ENCODE assay signal across 8 mouse cellular contexts in the genomic region with DNA sequence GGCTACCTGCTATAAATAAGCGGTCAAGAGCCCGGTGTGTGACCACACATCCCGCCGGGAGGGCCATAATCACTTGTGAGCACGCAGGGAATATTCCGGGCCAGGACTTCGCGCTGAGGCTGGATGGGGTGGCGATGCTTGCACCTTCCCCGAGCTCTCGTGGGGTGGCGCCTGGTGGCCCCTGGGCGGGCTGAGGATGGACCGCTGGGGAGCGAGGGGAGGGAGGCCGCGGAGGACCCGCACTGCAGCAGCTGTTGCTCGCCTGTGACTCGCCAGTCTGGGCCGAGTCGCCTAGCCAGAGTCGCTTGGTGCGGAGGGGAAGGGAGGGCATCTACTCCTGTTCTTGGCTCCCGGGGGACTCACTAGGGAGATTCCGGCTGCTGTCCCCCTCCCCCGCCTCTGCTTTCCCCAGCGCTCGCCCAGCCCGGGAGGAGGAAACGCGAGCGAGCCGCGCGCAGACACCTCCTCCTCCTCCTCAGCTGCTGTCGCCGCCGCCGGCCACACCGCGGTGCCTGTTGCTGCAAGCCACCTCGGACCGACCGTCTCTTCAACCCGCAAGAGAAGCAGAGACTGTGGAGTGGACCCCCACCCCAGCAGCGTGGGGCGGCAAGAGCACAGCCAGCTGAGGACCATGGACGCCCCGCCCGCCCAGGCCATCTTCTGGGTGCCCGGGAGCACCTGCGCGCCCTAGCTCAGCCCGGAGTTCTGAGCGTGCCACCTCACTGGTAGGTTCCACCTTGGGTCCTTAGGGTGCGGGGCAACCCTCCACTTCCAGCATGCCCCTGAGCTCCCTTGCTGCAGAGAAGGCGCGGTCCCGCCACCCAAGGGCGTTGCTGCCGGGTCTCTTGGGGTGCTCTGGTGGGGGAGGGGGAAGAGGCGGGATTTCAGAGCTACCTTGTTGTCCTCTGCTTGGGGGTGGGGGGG. TPM values are rescaled to one million over a fixed set of nuclear protein-coding genes. Genes with fewer than 3 reads are reported as not detected.
DNase-seq lines count a peak whose midpoint lies in the region; ATAC-seq and TF ChIP-seq lines count a peak whose summit lies in the region.

No protein-coding gene starts in this region.

- H3K4me2 ChIP-seq in forebrain, embryonic 11.5 days (ENCODE audit: low read depth, low read length, severe bottlenecking), result peak overlapping the region; percentile 100
- H3K4me2 ChIP-seq in heart, postnatal 0 days (ENCODE audit: low read depth, low read length), result peak overlapping the region; percentile 98
- peak overlapping the region; percentile 90 for H3K4me2 ChIP-seq in liver, embryonic 16.5 days (ENCODE audit: low read depth, low read length)
- peak overlapping the region; percentile 100 for H3K4me2 ChIP-seq in neural tube, embryonic 12.5 days (replicated peaks)
- peak overlapping the region; percentile 66 for H3K4me2 ChIP-seq in stomach, embryonic 16.5 days (ENCODE audit: low read depth, low read length)

- H3K4me1 ChIP-seq in bone marrow, adult 2 months (ENCODE audit: control insufficient read depth, insufficient read depth, low read length), result peaks cover 6% of the 10 kb centered on the region; the same call in 1 of the 2 replicates
- no peaks in the 10 kb centered on the region for H3K4me1 ChIP-seq in forebrain, embryonic 11.5 days (replicated peaks; ENCODE audit: control insufficient read depth, insufficient read depth, low read length)
- H3K4me1 ChIP-seq in heart, postnatal 0 days (ENCODE audit: control insufficient read depth, insufficient read depth), result peaks cover 7% of the 10 kb centered on the region
- H3K4me1 ChIP-seq in liver, embryonic 16.5 days (ENCODE audit: control insufficient read depth, low read depth, low read length), result peaks cover 47% of the 10 kb centered on the region
- H3K4me1 ChIP-seq in neural tube, embryonic 12.5 days, result peaks cover 12% of the 10 kb centered on the region
- H3K4me1 ChIP-seq in stomach, embryonic 16.5 days (ENCODE audit: control insufficient read depth, insufficient read depth, low read length), result peaks cover 12% of the 10 kb centered on the region; the same call in 1 of the 2 replicates

- H3K9me3 ChIP-seq in forebrain, embryonic 11.5 days (ENCODE audit: control insufficient read depth, low read length), result no peaks in the 10 kb centered on the region
- no peaks in the 10 kb centered on the region for H3K9me3 ChIP-seq in heart, postnatal 0 days (replicated peaks; ENCODE audit: control insufficient read depth, low read length)
- H3K9me3 ChIP-seq in liver, embryonic 16.5 days (replicated peaks; ENCODE audit: control insufficient read depth, low read length), result no peaks in the 10 kb centered on the region
- H3K9me3 ChIP-seq in neural tube, embryonic 12.5 days, result no peaks in the 10 kb centered on the region
- H3K9me3 ChIP-seq in stomach, embryonic 16.5 days (replicated peaks; ENCODE audit: control insufficient read depth, low read length), result no peaks in the 10 kb centered on the region

- H3K36me3 ChIP-seq in forebrain, embryonic 11.5 days (ENCODE audit: control insufficient read depth, insufficient read depth, low read length), result no peaks in the 10 kb centered on the region
- H3K36me3 ChIP-seq in heart, postnatal 0 days (replicated peaks; ENCODE audit: control insufficient read depth, insufficient read depth, low read length), result no peaks in the 10 kb centered on the region
- H3K36me3 ChIP-seq in liver, embryonic 16.5 days (ENCODE audit: control insufficient read depth, insufficient read depth), result no peaks in the 10 kb centered on the region
- no peaks in the 10 kb centered on the region for H3K36me3 ChIP-seq in neural tube, embryonic 12.5 days
- H3K36me3 ChIP-seq in stomach, embryonic 16.5 days (ENCODE audit: control insufficient read depth, insufficient read depth, low read length), result no peaks in the 10 kb centered on the region

- DNase-seq in A20 (ENCODE audit: low read depth, low spot score), result peak; percentile 89
- peak; percentile 84 for DNase-seq in forebrain, embryonic 11.5 days (ENCODE audit: low spot score)
- peak; percentile 26 for DNase-seq in heart, postnatal 0 days (ENCODE audit: low spot score)
- peak; percentile 53 to 78 for DNase-seq in kidney, postnatal 36 days

- under 1% methylated on average over 63 of the region's 63 CpGs for WGBS in bone marrow, adult 2 months
- under 1% methylated on average over 50 of the region's 63 CpGs for WGBS in forebrain, embryonic 11.5 days
- under 1% methylated on average over 40 of the region's 63 CpGs for WGBS in heart, postnatal 0 days
- WGBS in liver, embryonic 16.5 days (ENCODE audit: insufficient replicate concordance), result 0% methylated on average over 61 of the region's 63 CpGs
- WGBS in neural tube, embryonic 12.5 days, result under 1% methylated on average over 60 of the region's 63 CpGs
- under 1% methylated on average over 61 of the region's 63 CpGs for WGBS in stomach, embryonic 16.5 days

- no peak for TF ChIP-seq EP300 in heart, postnatal 0 days (IDR thresholded peaks at IDR 0.05; ENCODE audit: low read depth)

- peak overlapping the region; percentile 93 for H3K27ac ChIP-seq in bone marrow, adult 2 months (ENCODE audit: control insufficient read depth, insufficient read depth, low read depth, low read length, poor library complexity)
- H3K27ac ChIP-seq in forebrain, embryonic 11.5 days (ENCODE audit: low read depth, low read length), result no peak overlapping the region
- no peak overlapping the region for H3K27ac ChIP-seq in heart, postnatal 0 days (ENCODE audit: low read depth)
- 0 out of 2 replicates have a peak overlapping the region, but pooled peaks have one; percentile 47 for H3K27ac ChIP-seq in liver, embryonic 16.5 days (ENCODE audit: low read length)
- no peak overlapping the region for H3K27ac ChIP-seq in neural tube, embryonic 12.5 days
- H3K27ac ChIP-seq in stomach, embryonic 16.5 days (ENCODE audit: low read length), result peak overlapping the region; percentile 32

- peak overlapping the region; percentile 68 for H3K9ac ChIP-seq in forebrain, embryonic 11.5 days (ENCODE audit: low read length)
- H3K9ac ChIP-seq in heart, postnatal 0 days (replicated peaks; ENCODE audit: low read depth, low read length), result peak overlapping the region; percentile 63
- peak overlapping the region; percentile 68 for H3K9ac ChIP-seq in liver, embryonic 16.5 days (ENCODE audit: low read depth, low read length)
- H3K9ac ChIP-seq in neural tube, embryonic 12.5 days, result peak overlapping the region; percentile 49
- H3K9ac ChIP-seq in stomach, embryonic 16.5 days (ENCODE audit: low read length), result peak overlapping the region; percentile 81

- TF ChIP-seq CTCF in bone marrow, adult 2 months (IDR thresholded peaks at IDR 0.05; ENCODE audit: control insufficient read depth, insufficient read depth, low read length), result no peak
- TF ChIP-seq CTCF in heart, postnatal 0 days (IDR thresholded peaks at IDR 0.05; ENCODE audit: low read depth), result peak; percentile 5; the same call in 1 of the 2 replicates

- H3K27me3 ChIP-seq in forebrain, embryonic 11.5 days (ENCODE audit: control insufficient read depth, insufficient read depth, low read length), result peaks cover 11% of the 10 kb centered on the region
- 0 out of 2 replicates have a peak, but pooled peaks cover 10% of the 10 kb centered on the region for H3K27me3 ChIP-seq in heart, postnatal 0 days (ENCODE audit: control insufficient read depth, insufficient read depth, low read length)
- H3K27me3 ChIP-seq in liver, embryonic 16.5 days (ENCODE audit: control insufficient read depth, insufficient read depth, low read depth, low read length), result peaks cover 15% of the 10 kb centered on the region
- peaks cover 51% of the 10 kb centered on the region for H3K27me3 ChIP-seq in neural tube, embryonic 12.5 days (replicated peaks)
- H3K27me3 ChIP-seq in stomach, embryonic 16.5 days (ENCODE audit: control insufficient read depth, insufficient read depth, low read length), result 0 out of 2 replicates have a peak, but pooled peaks cover 2% of the 10 kb centered on the region

- peak; percentile 46; the same call in 1 of the 2 replicates for TF ChIP-seq POLR2A in bone marrow, adult 2 months (IDR thresholded peaks at IDR 0.05; ENCODE audit: borderline replicate concordance, control insufficient read depth, low read depth, low read length)

- peak; percentile 85 for ATAC-seq in forebrain, embryonic 11.5 days (replicated peaks; ENCODE audit: low FRiP score)
- ATAC-seq in heart, postnatal 0 days (ENCODE audit: insufficient read depth, low read depth), result peak; percentile 62
- ATAC-seq in liver, embryonic 16.5 days (ENCODE audit: low read depth), result peak; percentile 42
- peak; percentile 84 for ATAC-seq in neural tube, embryonic 12.5 days (ENCODE audit: low FRiP score, low read depth)
- peak; percentile 57 for ATAC-seq in stomach, embryonic 16.5 days (ENCODE audit: insufficient read depth, low FRiP score)

- H3K4me3 ChIP-seq in bone marrow, adult 2 months (replicated peaks; ENCODE audit: control insufficient read depth, low read depth, low read length), result peak overlapping the region; percentile 97
- peak overlapping the region; percentile 67 for H3K4me3 ChIP-seq in forebrain, embryonic 11.5 days (ENCODE audit: low read depth, low read length)
- peak overlapping the region; percentile 74 for H3K4me3 ChIP-seq in heart, postnatal 0 days (ENCODE audit: low read depth, low read length)
- peak overlapping the region; percentile 76 for H3K4me3 ChIP-seq in liver, embryonic 16.5 days (ENCODE audit: low read depth, low read length)
- H3K4me3 ChIP-seq in neural tube, embryonic 12.5 days, result peak overlapping the region; percentile 56
- H3K4me3 ChIP-seq in stomach, embryonic 16.5 days (replicated peaks; ENCODE audit: low read length), result peak overlapping the region; percentile 76

RNA-seq across cellular contexts. Expression of gene Tbc1d1, which starts 3.9 kb away (rescaled TPM):
- polyA plus RNA-seq in bone marrow, adult 2 months (2011; ENCODE audit: insufficient read depth, insufficient read length, low replicate concordance, missing spikeins), result 5.2 and 10.3 TPM in 2 replicates
- polyA plus RNA-seq in forebrain, embryonic 11.5 days (2014; fragmentation: Nextera tagmentation; extraction: Ambion mirVana), result 27.9 and 31.0 TPM in 2 replicates
- total RNA-seq in heart, postnatal 0 days (2014; rRNA removed; ENCODE audit: low replicate concordance), result 43.7 and 55.4 TPM in 2 replicates
- polyA plus RNA-seq in heart, postnatal 0 days (2015; fragmentation: Nextera tagmentation; extraction: Ambion mirVana), result 18.3 and 22.4 TPM in 2 replicates
- polyA plus RNA-seq in liver, embryonic 16.5 days (2015; fragmentation: Nextera tagmentation; extraction: Ambion mirVana), result 6.0 and 6.3 TPM in 2 replicates
- 19.7 and 23.7 TPM in 2 replicates for polyA plus RNA-seq in neural tube, embryonic 12.5 days (2016; fragmentation: Nextera tagmentation; extraction: Ambion mirVana)
- 30.9 and 31.7 TPM in 2 replicates for polyA plus RNA-seq in stomach, embryonic 16.5 days (2015; fragmentation: Nextera tagmentation; extraction: Ambion mirVana)

Comparison
In these comparisons a context has a peak if more than half of its experiments do, and no peak if none do; other contexts are left out.
1. DNase-seq: peak in every context shown above with its lines; median percentile 89 in A20; 84 in forebrain, embryonic 11.5 days; 66 in kidney, postnatal 36 days; 26 in heart, postnatal 0 days.
2. H3K27ac ChIP-seq: peak in bone marrow, adult 2 months (single experiment), liver, embryonic 16.5 days (single experiment) and stomach, embryonic 16.5 days (single experiment); none in forebrain, embryonic 11.5 days (single experiment), heart, postnatal 0 days (single experiment) and neural tube, embryonic 12.5 days (single experiment).
3. Peak in every context shown above with its lines, with median percentiles within 50 percentile points of each other: H3K4me3 ChIP-seq, ATAC-seq, H3K4me2 ChIP-seq and H3K9ac ChIP-seq.